Mouse (Mus musculus): Measurements from ENCODE around the gene Tmprss9.

DNA sequence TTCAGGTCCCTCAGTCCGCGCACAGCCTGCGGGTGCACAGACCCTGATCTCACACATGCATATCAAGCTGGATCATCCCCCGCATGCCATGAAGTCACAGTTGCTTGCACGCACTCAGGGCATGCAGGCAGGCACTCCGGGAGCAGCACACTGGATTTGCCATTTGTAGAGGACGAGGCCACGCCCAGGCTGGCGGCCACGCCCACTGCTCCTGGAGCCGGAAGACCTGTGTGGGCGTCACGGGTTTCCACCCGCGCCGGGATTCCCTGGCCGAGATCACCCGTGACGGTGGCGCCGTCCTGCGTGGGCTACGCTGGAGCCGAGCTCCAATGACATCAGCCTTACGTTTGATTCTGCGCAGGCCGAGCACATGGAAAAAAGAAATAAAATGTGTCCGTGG lies 68.0 kb downstream of the Tmprss9 start:
- TF ChIP-seq EP300 (IDR thresholded peaks at IDR 0.05; ENCODE audit: low read length) (no peak), CTCF (conservative IDR thresholded peaks at IDR 0.05 in 1 of 2, IDR thresholded peaks at IDR 0.05 in 1 of 2; ENCODE audit: low read depth in 2 of 2, low read length in 2 of 2) (no peak), POLR2A (IDR thresholded peaks at IDR 0.05; ENCODE audit: low read depth, low read length) (no peak), UBTF (IDR thresholded peaks at IDR 0.05; ENCODE audit: low read depth, low read length) (no peak), MAX (IDR thresholded peaks at IDR 0.05; ENCODE audit: low read length) (no peak)

All from CH12.LX (cell line).